Mouse (Mus musculus) heart, embryonic 12.5 days (tissue): ENCODE measurements around the gene Klhl29. TPM values are rescaled to one million over a fixed set of nuclear protein-coding genes. Genes with fewer than 3 reads are reported as not detected.
A peak's percentile ranks its signal among the peaks of the same experiment; 100 is the strongest.

Source experiments
- ATAC-seq: fragments of 200-750 bp; cut with Nextera tagmentation; 2 replicates; pipeline ENCODE4 v1.8.0; 2017; ENCODE audit warnings: moderate TSS enrichment, moderate library complexity; ENCODE audit not compliant: insufficient number of reproducible peaks, low FRiP score
- H3K27ac ChIP-seq: fragments of 300-500 bp; sonication (generic); 2 replicates; pipeline ENCODE4 v1.5.1; 2016; ENCODE audit warnings: mild to moderate bottlenecking, moderate library complexity; ENCODE audit not compliant: poor library complexity, severe bottlenecking
- H3K27me3 ChIP-seq: fragments of 300-500 bp; sonication (generic); replicated peaks from 2 replicates; pipeline ENCODE4 v1.6.1; 2016; ENCODE audit warnings: mild to moderate bottlenecking, moderate library complexity
- H3K36me3 ChIP-seq: fragments of 300-500 bp; sonication (generic); 2 replicates; pipeline ENCODE4 v1.6.1; 2016; ENCODE audit warnings: mild to moderate bottlenecking, moderate library complexity
- H3K4me1 ChIP-seq: fragments of 300-500 bp; sonication (generic); replicated peaks from 2 replicates; pipeline ENCODE4 v1.6.1; 2016; ENCODE audit warnings: mild to moderate bottlenecking
- H3K4me2 ChIP-seq: fragments of 300-500 bp; sonication (generic); 2 replicates; pipeline ENCODE4 v1.6.1; 2016; ENCODE audit warnings: mild to moderate bottlenecking, moderate library complexity
- H3K4me3 ChIP-seq: fragments of 300-500 bp; sonication (generic); 2 replicates; pipeline ENCODE4 v1.5.1; 2016; ENCODE audit warnings: mild to moderate bottlenecking
- H3K9ac ChIP-seq: fragments of 300-500 bp; sonication (generic); 2 replicates; pipeline ENCODE4 v1.6.1; 2016; ENCODE audit warnings: mild to moderate bottlenecking, moderate library complexity
- H3K9me3 ChIP-seq: fragments of 300-500 bp; sonication (generic); replicated peaks from 2 replicates; pipeline ENCODE4 v1.6.1; 2016; ENCODE audit warnings: mild to moderate bottlenecking, moderate library complexity
- WGBS: fragments of 180-500 bp; shearing (Covaris S2); methylation state at CpG from one replicate; pipeline ENCODE4 v1.1.7; 2016; 5-methylcytosine and 5-hydroxymethylcytosine counted together
- polyA plus RNA-seq: library from polyadenylated mRNA; unstranded; fragments of >200 nt; fragmentation: Nextera tagmentation; extraction: Ambion mirVana; gene quantifications from 2 replicates; pipeline ENCODE4 v1.2.1, GENCODE M21; 2016

Klhl29 gene
- polyA plus RNA-seq, 1 experiment from 2014 or later = 0.42 TPM

DNA sequence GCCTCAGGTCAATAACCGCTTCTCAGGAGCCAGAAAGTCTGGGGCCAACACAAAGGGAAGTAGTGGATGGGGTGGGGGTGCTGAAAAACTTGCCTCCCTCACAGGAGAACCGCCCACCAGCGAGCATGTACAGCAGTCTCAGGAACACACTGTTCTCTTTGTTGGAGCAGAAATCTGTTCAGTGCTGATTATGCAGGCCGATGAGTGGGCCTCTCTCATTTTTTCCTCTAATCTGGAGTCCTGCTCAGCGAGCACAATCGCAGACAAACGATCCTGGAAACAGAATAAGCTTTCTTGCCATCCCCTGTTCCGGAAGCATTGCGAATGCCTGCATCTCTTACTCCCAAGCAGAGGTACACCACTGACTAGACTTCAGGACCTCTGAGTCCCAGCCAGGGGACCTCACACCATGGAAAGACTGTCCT, 107.3 kb downstream of the Klhl29 start:
- Histone ChIP-seq H3K9ac (no peak overlapping the region), H3K4me2 (peak overlapping the region; percentile 5; the same call in 1 of the 2 replicates), H3K27me3 (no peaks in the 10 kb centered on the region), H3K27ac (peak overlapping the region; percentile 69), H3K9me3 (no peaks in the 10 kb centered on the region), H3K36me3 (no peaks in the 10 kb centered on the region), H3K4me3 (no peak overlapping the region), H3K4me1 (peaks cover 28% of the 10 kb centered on the region)
- 26% methylated on average over 9 of the region's 9 CpGs for WGBS
- ATAC-seq = peak; percentile 70

DNA sequence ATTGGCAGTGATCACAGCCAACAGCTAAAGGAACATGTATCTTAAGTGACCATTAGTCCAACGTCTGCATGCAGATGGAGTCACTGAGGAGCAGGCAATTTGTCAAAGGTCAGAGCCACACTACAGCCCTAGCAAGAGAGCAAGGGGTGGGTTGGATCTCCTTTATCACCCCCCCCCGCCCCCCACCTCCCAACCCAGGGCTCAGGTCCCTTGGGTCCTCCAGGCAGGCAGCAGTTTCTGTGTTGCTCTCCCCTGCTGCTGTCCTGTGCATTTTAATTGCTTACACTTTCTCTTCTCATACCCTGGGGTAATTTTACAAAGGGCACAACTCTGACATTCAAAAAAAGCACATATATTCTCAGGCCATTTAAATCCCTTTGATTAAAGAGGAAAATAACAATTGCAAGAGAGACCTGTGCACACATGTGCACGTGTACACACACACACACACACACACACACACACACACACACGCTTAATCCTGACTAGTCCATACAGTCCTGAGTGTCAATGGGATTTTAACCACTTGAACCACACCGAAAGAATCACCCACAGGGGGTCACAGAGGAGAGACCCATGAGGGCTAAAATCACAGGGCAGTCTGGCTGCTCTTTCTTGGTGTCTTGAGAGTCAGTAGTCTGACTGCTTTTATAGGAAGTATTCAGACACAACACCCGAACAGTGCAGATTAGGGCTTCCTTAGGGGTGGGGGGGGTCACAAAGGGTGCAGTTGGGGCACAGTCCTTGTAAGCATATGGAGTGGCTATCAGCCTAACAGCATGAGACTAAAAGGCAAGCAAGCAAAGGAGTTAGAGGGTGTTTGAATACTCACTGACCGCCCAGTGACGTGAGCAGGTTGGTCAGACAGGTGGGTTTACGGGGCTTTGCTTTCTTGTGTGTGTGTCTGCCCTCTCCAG, 108.0 kb downstream of the Klhl29 start:
- Histone ChIP-seq H3K27me3 (no peaks in the 10 kb centered on the region), H3K4me2 (peak overlapping the region; percentile 5; the same call in 1 of the 2 replicates)
- peak; percentile 26; the same call in 1 of the 2 replicates for ATAC-seq

DNA sequence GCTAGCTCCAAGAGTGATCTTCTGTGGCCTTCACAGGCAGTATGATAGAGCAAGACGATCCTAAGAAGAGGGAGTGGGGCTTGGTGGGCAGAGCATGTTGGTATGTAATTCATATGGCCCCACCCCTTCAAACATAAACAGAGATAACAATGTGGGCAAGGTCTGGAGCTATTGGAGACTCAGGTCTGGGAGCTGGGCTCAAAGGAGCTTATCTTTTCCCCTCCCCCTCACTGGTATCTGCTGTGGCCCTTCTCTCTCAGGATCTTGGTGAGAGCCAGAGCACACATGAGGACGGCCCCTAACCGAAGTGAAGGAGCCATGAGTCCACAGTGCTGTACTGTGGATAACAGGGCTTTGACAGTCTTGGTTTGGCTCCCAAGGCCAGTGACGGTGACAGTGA, 108.7 kb downstream of the Klhl29 start:
- 15% methylated on average over 4 of the region's 4 CpGs for WGBS
- H3K4me3 ChIP-seq = no peak overlapping the region
- H3K9ac ChIP-seq = no peak overlapping the region
- no peaks in the 10 kb centered on the region for H3K27me3 ChIP-seq
- ATAC-seq = no peak
- no peak overlapping the region for H3K4me2 ChIP-seq
- no peaks in the 10 kb centered on the region for H3K36me3 ChIP-seq
- peaks cover 25% of the 10 kb centered on the region for H3K4me1 ChIP-seq
- no peaks in the 10 kb centered on the region for H3K9me3 ChIP-seq
- H3K27ac ChIP-seq = no peak overlapping the region

More for the DNA sequence above, 108.0 kb downstream of the Klhl29 start:
- Histone ChIP-seq H3K27ac (peak overlapping the region; percentile 69), H3K9me3 (no peaks in the 10 kb centered on the region), H3K4me3 (no peak overlapping the region), H3K4me1 (peaks cover 25% of the 10 kb centered on the region), H3K9ac (no peak overlapping the region), H3K36me3 (no peaks in the 10 kb centered on the region)
- WGBS = 56% methylated on average over 9 of the region's 9 CpGs

DNA sequence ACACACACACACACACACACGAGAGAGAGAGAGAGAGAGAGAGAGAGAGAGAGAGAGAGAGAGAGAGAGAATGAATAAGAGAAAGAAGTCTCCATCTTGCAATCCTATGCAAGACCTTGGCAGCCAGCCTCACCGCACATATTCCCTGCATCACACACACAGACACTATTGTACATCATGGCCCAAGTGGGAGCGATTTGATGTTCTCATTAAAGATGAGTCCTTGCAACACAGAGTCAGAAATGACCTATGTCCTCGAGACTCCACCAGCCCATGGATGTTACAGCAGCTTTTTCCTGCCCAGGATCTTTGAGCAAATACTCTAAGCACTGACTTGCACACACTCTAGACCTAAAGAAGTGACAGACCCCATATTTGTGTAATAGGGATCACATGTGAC, 114.0 kb downstream of the Klhl29 start:
- Histone ChIP-seq H3K36me3 (no peaks in the 10 kb centered on the region), H3K27ac (0 out of 2 replicates have a peak overlapping the region, but pooled peaks have one; percentile 6), H3K9me3 (no peaks in the 10 kb centered on the region), H3K4me1 (peaks cover 18% of the 10 kb centered on the region), H3K27me3 (no peaks in the 10 kb centered on the region), H3K4me2 (no peak overlapping the region), H3K9ac (no peak overlapping the region), H3K4me3 (no peak overlapping the region)
- 79% methylated on average over 4 of the region's 4 CpGs for WGBS
- no peak for ATAC-seq

DNA sequence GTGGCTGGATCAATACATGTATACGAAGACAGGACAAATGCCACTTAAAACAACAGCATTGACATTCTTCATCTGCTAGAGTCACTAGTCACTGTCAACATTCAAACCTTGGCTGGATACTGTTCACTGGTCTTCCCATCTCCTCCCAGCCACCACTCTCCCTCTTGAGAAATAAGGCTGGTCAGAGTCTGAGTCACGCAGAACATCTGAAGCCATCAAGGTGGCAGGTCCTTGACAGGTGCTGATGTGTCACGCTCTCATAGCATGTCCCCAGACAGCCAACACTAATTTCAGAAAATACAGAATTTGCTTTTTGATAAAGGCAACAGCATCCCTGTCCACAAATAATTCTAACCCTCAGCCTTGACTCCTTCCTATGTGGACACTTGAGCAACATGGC, 116.7 kb downstream of the Klhl29 start:
- no peak overlapping the region for H3K4me2 ChIP-seq
- WGBS = 70% methylated on average over 3 of the region's 3 CpGs
- no peak overlapping the region for H3K4me3 ChIP-seq
- no peak overlapping the region for H3K27ac ChIP-seq
- H3K27me3 ChIP-seq = no peaks in the 10 kb centered on the region
- no peaks in the 10 kb centered on the region for H3K36me3 ChIP-seq
- H3K9me3 ChIP-seq = no peaks in the 10 kb centered on the region
- H3K4me1 ChIP-seq = peaks cover 31% of the 10 kb centered on the region
- ATAC-seq = no peak
- H3K9ac ChIP-seq = no peak overlapping the region

DNA sequence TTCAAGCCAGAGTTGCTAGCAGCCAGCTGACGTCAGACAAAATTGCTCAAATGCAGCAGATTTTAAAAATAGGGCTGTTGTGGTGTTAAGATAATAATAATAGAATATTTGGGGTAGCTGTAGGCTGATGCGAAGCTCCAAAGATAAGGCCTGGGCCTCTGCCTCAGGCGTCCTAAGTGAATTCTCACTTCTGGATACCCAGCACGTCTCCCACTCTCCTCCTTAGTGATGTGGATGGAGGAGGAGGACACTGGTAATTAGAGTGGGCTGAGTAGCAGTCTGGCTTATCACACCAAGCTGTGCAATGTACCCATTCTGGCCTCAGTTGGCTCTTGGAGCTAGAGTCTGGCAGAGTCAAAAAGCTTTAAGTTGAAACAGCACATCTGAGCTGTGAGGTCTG, 118.3 kb downstream of the Klhl29 start:
- no peak for ATAC-seq

DNA sequence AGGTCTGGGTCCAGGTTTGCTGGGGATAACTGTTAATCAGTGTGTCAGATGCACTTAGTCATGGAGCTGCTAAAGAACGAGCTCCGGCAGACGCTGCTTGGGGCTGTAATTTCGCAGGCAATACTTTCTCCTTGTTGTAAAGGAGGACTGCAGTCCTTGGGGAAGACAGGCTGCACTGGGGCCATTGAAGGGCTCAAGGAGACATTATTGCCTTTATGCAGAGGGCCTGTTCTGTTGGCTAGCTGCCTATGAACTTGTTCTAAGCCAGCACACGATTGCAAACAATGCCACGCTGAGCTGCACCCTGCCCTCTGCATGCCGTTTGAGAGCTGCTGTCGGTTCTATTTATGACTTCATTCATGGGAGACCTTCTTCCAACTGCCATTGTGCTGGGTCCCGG, 120.4 kb downstream of the Klhl29 start:
- 58% methylated on average over 9 of the region's 9 CpGs for WGBS
- no peak overlapping the region for H3K9ac ChIP-seq
- H3K4me2 ChIP-seq = no peak overlapping the region
- H3K4me3 ChIP-seq = no peak overlapping the region
- H3K27ac ChIP-seq = no peak overlapping the region
- no peaks in the 10 kb centered on the region for H3K27me3 ChIP-seq
- no peaks in the 10 kb centered on the region for H3K9me3 ChIP-seq
- ATAC-seq = no peak
- no peaks in the 10 kb centered on the region for H3K36me3 ChIP-seq
- H3K4me1 ChIP-seq = peaks cover 25% of the 10 kb centered on the region

More for the DNA sequence above, 118.3 kb downstream of the Klhl29 start:
- Histone ChIP-seq H3K36me3 (no peaks in the 10 kb centered on the region), H3K27ac (no peak overlapping the region), H3K4me2 (no peak overlapping the region), H3K4me3 (no peak overlapping the region), H3K4me1 (peaks cover 31% of the 10 kb centered on the region), H3K9ac (no peak overlapping the region), H3K9me3 (no peaks in the 10 kb centered on the region), H3K27me3 (no peaks in the 10 kb centered on the region)
- WGBS = 67% methylated on average over 4 of the region's 4 CpGs

DNA sequence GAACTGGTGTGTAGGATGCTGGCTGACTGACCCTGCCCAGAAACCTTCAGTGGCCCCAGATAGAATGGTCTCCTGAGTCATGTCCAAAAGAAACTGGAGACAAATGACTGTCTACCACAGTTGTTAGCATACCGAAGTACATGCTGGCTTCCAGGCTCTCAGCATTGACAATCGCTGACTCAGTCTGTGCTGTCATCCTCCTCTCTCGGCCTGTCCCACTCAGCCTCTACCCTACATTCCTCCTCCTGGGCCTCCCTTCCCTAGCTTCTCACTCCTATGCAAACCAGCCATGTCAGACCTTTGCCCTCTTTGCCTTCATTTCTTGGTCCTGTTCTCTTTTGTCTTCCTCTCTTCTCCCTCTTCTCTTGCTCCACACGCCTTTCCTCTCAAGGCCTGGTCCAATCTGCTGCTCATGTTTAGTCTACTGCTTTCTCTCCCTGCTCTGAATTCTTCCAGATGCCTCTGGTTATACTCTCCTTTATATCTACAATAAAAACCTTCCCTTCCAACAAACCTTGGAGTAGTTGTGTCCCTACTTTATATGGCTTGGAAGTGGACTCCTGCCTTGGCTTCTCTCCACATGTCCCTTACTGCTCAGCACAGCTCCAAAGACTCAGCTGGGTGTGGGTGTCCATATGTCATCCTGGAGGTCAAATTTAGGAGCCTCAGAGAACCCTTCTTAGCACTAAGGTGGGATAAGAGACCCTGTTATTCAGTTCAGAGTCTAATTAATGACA, 121.1 kb downstream of the Klhl29 start:
- WGBS = 87% methylated on average over 4 of the region's 4 CpGs
- Histone ChIP-seq H3K4me2 (no peak overlapping the region), H3K9ac (no peak overlapping the region), H3K9me3 (no peaks in the 10 kb centered on the region), H3K4me1 (peaks cover 21% of the 10 kb centered on the region), H3K27me3 (no peaks in the 10 kb centered on the region), H3K36me3 (no peaks in the 10 kb centered on the region), H3K4me3 (no peak overlapping the region), H3K27ac (no peak overlapping the region)
- no peak for ATAC-seq

DNA sequence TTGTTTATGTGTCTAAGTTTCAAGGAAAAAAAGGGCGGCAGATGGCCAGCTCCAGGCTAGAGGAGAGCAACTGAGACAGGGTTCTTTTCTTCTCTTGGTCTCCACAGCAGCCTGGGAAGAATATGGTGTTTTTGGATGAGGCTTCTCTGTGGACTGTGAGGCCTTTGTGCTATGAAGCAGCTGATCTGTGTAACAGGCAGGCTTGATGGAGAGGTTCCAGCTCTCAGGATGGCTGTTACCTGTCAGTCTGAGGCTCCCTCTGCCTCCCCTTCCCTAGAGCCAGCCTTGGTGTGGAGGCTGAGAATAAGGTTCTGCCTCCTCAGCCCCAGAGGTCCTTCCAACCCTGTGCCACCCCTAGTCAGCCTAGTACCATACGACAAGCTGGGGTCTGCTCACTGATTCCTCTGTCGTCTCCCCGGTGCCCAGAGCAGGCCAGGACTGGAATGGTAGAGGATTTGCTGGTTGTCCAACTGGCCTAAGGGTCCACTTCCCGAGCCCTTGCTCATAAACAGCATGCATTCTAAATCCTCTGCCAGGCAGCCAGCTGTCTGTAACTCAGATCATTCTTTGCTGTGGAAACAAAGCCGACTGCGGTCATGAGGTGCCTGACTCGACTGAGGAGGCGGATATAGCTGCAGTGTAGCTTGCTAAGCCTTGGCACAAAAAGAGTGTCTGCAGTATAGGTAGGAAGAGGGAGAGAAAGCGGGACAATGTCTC, 122.0 kb downstream of the Klhl29 start:
- ATAC-seq = no peak
- 82% methylated on average over 10 of the region's 10 CpGs for WGBS
- H3K27ac ChIP-seq = no peak overlapping the region
- no peaks in the 10 kb centered on the region for H3K36me3 ChIP-seq
- peaks cover 21% of the 10 kb centered on the region for H3K4me1 ChIP-seq
- H3K27me3 ChIP-seq = no peaks in the 10 kb centered on the region
- no peak overlapping the region for H3K4me2 ChIP-seq
- H3K9ac ChIP-seq = no peak overlapping the region
- no peak overlapping the region for H3K4me3 ChIP-seq
- H3K9me3 ChIP-seq = no peaks in the 10 kb centered on the region

DNA sequence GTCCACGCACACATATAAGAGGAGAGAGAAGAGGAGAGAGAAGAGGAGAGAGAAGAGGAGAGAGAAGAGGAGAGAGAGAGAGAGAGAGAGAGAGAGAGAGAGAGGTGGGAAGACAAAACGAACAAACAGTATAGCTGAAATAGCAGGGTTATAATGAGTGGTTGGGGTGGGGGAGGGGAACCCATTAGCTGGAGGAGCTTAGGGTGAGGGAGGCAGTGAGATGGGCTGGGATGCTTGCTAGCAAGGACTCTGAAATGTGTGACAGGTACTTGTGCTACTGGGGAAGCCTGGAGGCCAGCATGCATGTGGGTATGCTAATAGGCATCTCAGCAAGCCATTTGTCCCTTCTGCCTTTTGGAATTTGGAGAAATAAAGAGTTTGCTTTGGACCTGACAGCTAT, 122.9 kb downstream of the Klhl29 start:
- Histone ChIP-seq H3K9me3 (no peaks in the 10 kb centered on the region), H3K27me3 (no peaks in the 10 kb centered on the region), H3K27ac (no peak overlapping the region), H3K9ac (no peak overlapping the region), H3K36me3 (no peaks in the 10 kb centered on the region), H3K4me2 (no peak overlapping the region), H3K4me3 (no peak overlapping the region), H3K4me1 (peaks cover 30% of the 10 kb centered on the region)
- ATAC-seq = no peak
- 63% methylated on average over 2 of the region's 2 CpGs for WGBS

DNA sequence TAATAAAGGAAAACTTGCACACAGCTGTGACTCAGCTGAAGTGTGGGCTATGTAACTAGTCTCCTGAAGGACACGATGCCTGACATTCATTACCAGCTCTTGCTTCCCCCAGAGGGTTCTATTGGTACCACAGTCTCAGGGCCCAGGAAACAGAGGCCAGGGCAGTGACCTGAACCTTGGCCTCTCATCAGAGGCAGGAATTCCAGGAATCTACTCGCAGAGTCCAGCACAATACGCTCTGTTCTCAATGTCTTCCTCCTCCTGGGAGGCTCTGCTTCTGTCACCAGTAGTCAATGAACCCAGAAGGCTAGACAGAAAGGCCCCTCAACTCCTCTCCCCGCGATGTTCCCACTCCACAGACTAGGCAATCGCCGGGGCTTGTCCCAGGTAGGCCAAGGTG, 125.4 kb downstream of the Klhl29 start:
- Histone ChIP-seq H3K36me3 (no peaks in the 10 kb centered on the region), H3K9ac (no peak overlapping the region), H3K4me1 (peaks cover 38% of the 10 kb centered on the region), H3K4me2 (no peak overlapping the region), H3K4me3 (no peak overlapping the region), H3K27ac (no peak overlapping the region), H3K27me3 (no peaks in the 10 kb centered on the region), H3K9me3 (no peaks in the 10 kb centered on the region)
- ATAC-seq = no peak
- 39% methylated on average over 7 of the region's 7 CpGs for WGBS
